ENCODE assay signal across 29 mouse cellular contexts in the genomic region with DNA sequence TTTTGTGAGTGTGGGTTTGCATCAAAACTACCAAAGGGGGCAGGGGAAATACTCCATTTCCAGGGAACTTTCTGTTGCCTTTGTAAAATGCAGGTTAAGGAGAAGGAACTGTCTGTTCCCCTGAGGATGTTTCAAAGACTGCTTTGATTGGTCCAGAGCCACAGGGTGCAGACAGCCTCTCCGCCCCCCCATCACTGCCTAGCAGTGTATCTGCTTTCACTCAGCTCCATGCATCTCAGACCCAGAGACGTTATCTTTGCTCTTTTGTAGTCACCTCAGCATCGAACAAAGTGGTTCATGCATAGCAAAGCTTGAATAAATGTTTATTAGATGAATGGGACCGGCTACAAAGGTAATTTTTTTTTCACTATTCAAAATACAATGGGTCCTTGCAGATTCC. TPM values are rescaled to one million over a fixed set of nuclear protein-coding genes. Genes with fewer than 3 reads are reported as not detected.
A peak's percentile ranks its signal among the peaks of the same experiment; 100 is the strongest.
DNase-seq lines count a peak whose midpoint lies in the region; ATAC-seq and TF ChIP-seq lines count a peak whose summit lies in the region.
"Had no signal": no experiment of that assay in that cellular context is flagged by ENCODE, and none has a peak within 500 bp of the region (broad histone marks: within the 10 kb centered on the region; RNA-seq: fewer than 3 reads in every experiment).

No protein-coding gene starts in this region.

- WGBS in forebrain, embryonic 14.5 days, result 23% methylated on average over 4 of the region's 4 CpGs
- 46% methylated on average over 4 of the region's 4 CpGs for WGBS in forebrain, embryonic 11.5 days
- 23% methylated on average over 4 of the region's 4 CpGs for WGBS in midbrain, embryonic 16.5 days

- no peaks in the 10 kb centered on the region for H3K27me3 ChIP-seq in forebrain, embryonic 14.5 days (replicated peaks; ENCODE audit: control insufficient read depth, insufficient read depth, low read length)
- H3K27me3 ChIP-seq in forebrain, embryonic 11.5 days (ENCODE audit: control insufficient read depth, insufficient read depth, low read length), result no peaks in the 10 kb centered on the region
- no peaks in the 10 kb centered on the region for H3K27me3 ChIP-seq in midbrain, embryonic 16.5 days (ENCODE audit: control insufficient read depth, insufficient read depth, low read depth, low read length)
- H3K27me3 ChIP-seq: heart, embryonic 13.5 days; kidney, embryonic 15.5 days; limb, embryonic 15.5 days; liver, embryonic 13.5 days; Patski had no signal

- peaks cover 12% of the 10 kb centered on the region; the same call in 1 of the 2 replicates for H3K4me1 ChIP-seq in forebrain, embryonic 14.5 days (ENCODE audit: control insufficient read depth, insufficient read depth, low read length)
- peaks cover 13% of the 10 kb centered on the region for H3K4me1 ChIP-seq in forebrain, embryonic 11.5 days (replicated peaks; ENCODE audit: control insufficient read depth, insufficient read depth, low read length)
- H3K4me1 ChIP-seq in midbrain, embryonic 16.5 days (ENCODE audit: control insufficient read depth, insufficient read depth, low read length), result peaks cover 17% of the 10 kb centered on the region

- peak; percentile 32 for DNase-seq in forebrain, embryonic 14.5 days (ENCODE audit: low spot score)
- no peak for DNase-seq in forebrain, embryonic 11.5 days (ENCODE audit: low spot score)
- no peak for DNase-seq in layer of hippocampus, adult 2 months (ENCODE audit: low spot score in 2 of 2)
- no peak for DNase-seq in layer of hippocampus, postnatal 14 days (ENCODE audit: low spot score in 2 of 2)
- peak; percentile 80 for DNase-seq in brain, adult 2 months (ENCODE audit: low read depth, low spot score)
- no peak for DNase-seq in frontal cortex, postnatal 36 days (ENCODE audit: low spot score in 2 of 2)
- DNase-seq: adrenal gland, postnatal 14 days; cerebellum, adult 2 months; cerebellum, postnatal 14 days; gastrocnemius, postnatal 25 days; heart, adult 18-20 months; heart, postnatal 10 days; kidney, adult 18-20 months; kidney, postnatal 25 days; liver, embryonic 13.5 days; lung, adult 18-20 months; lung, postnatal 10 days; thymus, adult 2 months; thymus, postnatal 36 days had no signal

- no peak overlapping the region for H3K9ac ChIP-seq in forebrain, embryonic 14.5 days (ENCODE audit: low read length)
- H3K9ac ChIP-seq in forebrain, embryonic 11.5 days (ENCODE audit: low read length), result no peak overlapping the region
- H3K9ac ChIP-seq in midbrain, embryonic 16.5 days (ENCODE audit: low read depth, low read length), result no peak overlapping the region
- H3K9ac ChIP-seq: heart, embryonic 13.5 days; kidney, embryonic 15.5 days; limb, embryonic 15.5 days; liver, embryonic 13.5 days had no signal

- no peaks in the 10 kb centered on the region for H3K36me3 ChIP-seq in forebrain, embryonic 14.5 days (ENCODE audit: control insufficient read depth, insufficient read depth, low read length)
- H3K36me3 ChIP-seq in forebrain, embryonic 11.5 days (ENCODE audit: control insufficient read depth, insufficient read depth, low read length), result no peaks in the 10 kb centered on the region
- no peaks in the 10 kb centered on the region for H3K36me3 ChIP-seq in midbrain, embryonic 16.5 days (ENCODE audit: control insufficient read depth, insufficient read depth, low read length)
- H3K36me3 ChIP-seq: heart, embryonic 13.5 days; kidney, embryonic 15.5 days; limb, embryonic 10.5 days; limb, embryonic 15.5 days; liver, embryonic 13.5 days had no signal

- H3K4me3 ChIP-seq in forebrain, embryonic 14.5 days (ENCODE audit: low read depth, low read length), result no peak overlapping the region
- no peak overlapping the region for H3K4me3 ChIP-seq in forebrain, embryonic 11.5 days (ENCODE audit: low read depth, low read length)
- peak overlapping the region; percentile 1; the same call in 1 of the 2 replicates for H3K4me3 ChIP-seq in layer of hippocampus, adult 2 months
- H3K4me3 ChIP-seq in midbrain, embryonic 16.5 days (ENCODE audit: low read depth, low read length), result no peak overlapping the region
- H3K4me3 ChIP-seq: erythroblast, embryonic 14.5 days; heart, embryonic 13.5 days; kidney, embryonic 15.5 days; limb, embryonic 10.5 days; limb, embryonic 15.5 days; liver, embryonic 13.5 days had no signal

- ATAC-seq in forebrain, embryonic 14.5 days, result no peak
- ATAC-seq in forebrain, embryonic 11.5 days (replicated peaks; ENCODE audit: low FRiP score), result no peak
- ATAC-seq in midbrain, embryonic 16.5 days, result peak; percentile 66; the same call in 1 of the 2 replicates
- ATAC-seq: hindbrain, embryonic 16.5 days; Patski had no signal

- H3K27ac ChIP-seq in forebrain, embryonic 14.5 days (ENCODE audit: low read depth, low read length), result no peak overlapping the region
- no peak overlapping the region for H3K27ac ChIP-seq in forebrain, embryonic 11.5 days (ENCODE audit: low read depth, low read length)
- H3K27ac ChIP-seq in layer of hippocampus, adult 2 months, result peak overlapping the region; percentile 87
- no peak overlapping the region for H3K27ac ChIP-seq in midbrain, embryonic 16.5 days (ENCODE audit: low read length)
- H3K27ac ChIP-seq: heart, embryonic 13.5 days; kidney, embryonic 15.5 days; limb, embryonic 10.5 days; limb, embryonic 15.5 days; liver, embryonic 13.5 days; macrophage; stomach, postnatal 0 days had no signal

- H3K4me2 ChIP-seq in forebrain, embryonic 14.5 days (ENCODE audit: low read length), result no peak overlapping the region
- H3K4me2 ChIP-seq in forebrain, embryonic 11.5 days (ENCODE audit: low read depth, low read length, severe bottlenecking), result no peak overlapping the region
- no peak overlapping the region for H3K4me2 ChIP-seq in midbrain, embryonic 16.5 days (ENCODE audit: low read length)
- H3K4me2 ChIP-seq: heart, embryonic 13.5 days; kidney, embryonic 15.5 days; limb, embryonic 15.5 days; liver, embryonic 13.5 days had no signal

- TF ChIP-seq CTCF in layer of hippocampus, adult 2 months (conservative IDR thresholded peaks at IDR 0.05), result no peak

- H3K9me3 ChIP-seq in forebrain, embryonic 14.5 days (replicated peaks; ENCODE audit: control insufficient read depth, low read length), result no peaks in the 10 kb centered on the region
- no peaks in the 10 kb centered on the region for H3K9me3 ChIP-seq in forebrain, embryonic 11.5 days (ENCODE audit: control insufficient read depth, low read length)
- H3K9me3 ChIP-seq in midbrain, embryonic 16.5 days (replicated peaks; ENCODE audit: control insufficient read depth, low read length, poor library complexity, severe bottlenecking), result no peaks in the 10 kb centered on the region
- H3K9me3 ChIP-seq: heart, embryonic 13.5 days; kidney, embryonic 15.5 days; limb, embryonic 10.5 days; limb, embryonic 15.5 days had no signal

RNA-seq across cellular contexts. Expression of gene Gfod1, which starts 38.9 kb away (rescaled TPM):
- 2.4 and 2.7 TPM in 2 replicates for polyA plus RNA-seq in forebrain, embryonic 14.5 days (2014; fragmentation: Nextera tagmentation; extraction: Ambion mirVana)
- polyA plus RNA-seq in forebrain, embryonic 11.5 days (2014; fragmentation: Nextera tagmentation; extraction: Ambion mirVana), result 0.39 and 0.45 TPM in 2 replicates
- 10 to 100 TPM; 94.6 to 99.3 TPM for total RNA-seq in layer of hippocampus, adult 2 months (2021)
- total RNA-seq in layer of hippocampus, postnatal 14 days (2021), result 10 to 100 TPM; 58.3 to 59.2 TPM
- polyA plus RNA-seq in midbrain, embryonic 16.5 days (2015; fragmentation: Nextera tagmentation; extraction: Ambion mirVana), result 2.2 and 2.6 TPM in 2 replicates

Comparison
In these comparisons a context has a peak if more than half of its experiments do, and no peak if none do; other contexts are left out.
1. DNase-seq: peak in forebrain, embryonic 14.5 days (single experiment) and brain, adult 2 months (single experiment); none in forebrain, embryonic 11.5 days (single experiment), layer of hippocampus, adult 2 months (0 of 2), layer of hippocampus, postnatal 14 days (0 of 2) and frontal cortex, postnatal 36 days (0 of 2).